Mouse (Mus musculus): ENCODE data around the gene Wsb1.
A peak's percentile ranks its signal among the peaks of the same experiment; 100 is the strongest.
"Not testable (repeated sequence)": the region's sequence is repeated elsewhere in the genome, so short reads cannot be mapped to it uniquely, and the experiment has no call there.

The Wsb1 gene

GRCm38 (mm10) chr11:79264376-79264775 is 9.9 kb upstream of the Wsb1 start:
- DNase-seq (ENCODE audit: low spot score) = no peak

GRCm38 (mm10) chr11:79260126-79260525 is 5.7 kb upstream of the Wsb1 start:
- not testable (repeated sequence) for DNase-seq (ENCODE audit: low spot score)

GRCm38 (mm10) chr11:79258738-79259137 is 4.3 kb upstream of the Wsb1 start:
- no peak for DNase-seq (ENCODE audit: low spot score)

- peak; percentile 45 for DNase-seq (ENCODE audit: low spot score)
Observed at GRCm38 (mm10) chr11:79253542-79254390, 705 bp downstream of the Wsb1 start.

- DNase-seq (ENCODE audit: low spot score) = no peak
Observed at GRCm38 (mm10) chr11:79252881-79253541, 1.5 kb downstream of the Wsb1 start.

GRCm38 (mm10) chr11:79239024-79239423 is 15.4 kb downstream of the Wsb1 start:
- no peak for DNase-seq (ENCODE audit: low spot score)

- no peak for DNase-seq (ENCODE audit: low spot score)
Observed at GRCm38 (mm10) chr11:79238398-79238752, 16.1 kb downstream of the Wsb1 start.

- DNase-seq (ENCODE audit: low spot score) = peak; percentile 1
Observed at GRCm38 (mm10) chr11:79237644-79238397, 16.6 kb downstream of the Wsb1 start.

GRCm38 (mm10) chr11:79230251-79230570 is 24.3 kb downstream of the Wsb1 start:
- DNase-seq (ENCODE audit: low spot score) = no peak

- DNase-seq (ENCODE audit: low spot score) = no peak
Observed at GRCm38 (mm10) chr11:79229561-79230250, 24.8 kb downstream of the Wsb1 start.

GRCm38 (mm10) chr11:79229057-79229504 is 25.4 kb downstream of the Wsb1 start:
- DNase-seq (ENCODE audit: low spot score) = no peak

- no peak for DNase-seq (ENCODE audit: low spot score)
Observed at GRCm38 (mm10) chr11:79228089-79228488, 26.4 kb downstream of the Wsb1 start.

- DNase-seq (ENCODE audit: low spot score) = no peak
Observed at GRCm38 (mm10) chr11:79225371-79226155, 28.9 kb downstream of the Wsb1 start.

- peak; percentile 95 for DNase-seq (ENCODE audit: low spot score)
Observed at GRCm38 (mm10) chr11:79224562-79225280, 29.8 kb downstream of the Wsb1 start.

- no peak for DNase-seq (ENCODE audit: low spot score)
Observed at GRCm38 (mm10) chr11:79223420-79223819, 31.1 kb downstream of the Wsb1 start.

- no peak for DNase-seq (ENCODE audit: low spot score)
Observed at GRCm38 (mm10) chr11:79222661-79223060, 31.8 kb downstream of the Wsb1 start.

- no peak for DNase-seq (ENCODE audit: low spot score)
Observed at GRCm38 (mm10) chr11:79221641-79222040, 32.8 kb downstream of the Wsb1 start.

- no peak for DNase-seq (ENCODE audit: low spot score)
Observed at GRCm38 (mm10) chr11:79218936-79219626, 35.4 kb downstream of the Wsb1 start.

GRCm38 (mm10) chr11:79218061-79218460 is 36.4 kb downstream of the Wsb1 start:
- no peak for DNase-seq (ENCODE audit: low spot score)

- DNase-seq (ENCODE audit: low spot score) = no peak
Observed at GRCm38 (mm10) chr11:79217133-79217532, 37.3 kb downstream of the Wsb1 start.

Measured in urinary bladder, postnatal 25 days (tissue).